Mouse (Mus musculus): Measurements from ENCODE around the gene Sbno1. TPM values are rescaled to one million over a fixed set of nuclear protein-coding genes. Genes with fewer than 3 reads are reported as not detected.
"Not testable (repeated sequence)": the region's sequence is repeated elsewhere in the genome, so short reads cannot be mapped to it uniquely, and the experiment has no call there.

Sbno1 gene
- polyA plus RNA-seq, 1 experiment from 2014 or later = 85.9 TPM

- H3K9ac ChIP-seq (replicated peaks); H3K27ac ChIP-seq (replicated peaks); ATAC-seq (ENCODE audit: low FRiP score); H3K4me1 ChIP-seq; H3K9me3 ChIP-seq (replicated peaks); H3K36me3 ChIP-seq; H3K27me3 ChIP-seq (replicated peaks); H3K4me3 ChIP-seq (replicated peaks); H3K4me2 ChIP-seq: not testable (repeated sequence)
- WGBS = 94% methylated on average over 5 of the region's 5 CpGs
Measured at GRCm38 (mm10) chr5:124362982-124363381, 62.8 kb downstream of the Sbno1 start, which contains the start of gene Cdk2ap1. Cdk2ap1 (minus strand) TSS chr5:124363082.

GRCm38 (mm10) chr5:124359641-124360040 lies 66.2 kb downstream of the Sbno1 start:
- peaks cover 7% of the 10 kb centered on the region for H3K4me1 ChIP-seq
- no peaks in the 10 kb centered on the region for H3K27me3 ChIP-seq (replicated peaks)
- no peak for ATAC-seq (ENCODE audit: low FRiP score)
- H3K27ac ChIP-seq (replicated peaks) = no peak overlapping the region
- no peak overlapping the region for H3K4me3 ChIP-seq (replicated peaks)
- no peak overlapping the region for H3K4me2 ChIP-seq
- H3K9me3 ChIP-seq (replicated peaks) = no peaks in the 10 kb centered on the region
- no peak overlapping the region for H3K9ac ChIP-seq (replicated peaks)
- no peaks in the 10 kb centered on the region for H3K36me3 ChIP-seq
- WGBS = 82% methylated on average over 2 of the region's 2 CpGs

- WGBS = 50% methylated on average over 3 of the region's 3 CpGs
- Histone ChIP-seq H3K36me3 (no peaks in the 10 kb centered on the region), H3K4me3 (replicated peaks) (no peak overlapping the region), H3K4me2 (no peak overlapping the region), H3K27ac (replicated peaks) (no peak overlapping the region), H3K27me3 (replicated peaks) (no peaks in the 10 kb centered on the region), H3K9me3 (replicated peaks) (no peaks in the 10 kb centered on the region), H3K9ac (replicated peaks) (no peak overlapping the region), H3K4me1 (peaks cover 25% of the 10 kb centered on the region)
- no peak for ATAC-seq (ENCODE audit: low FRiP score)
Measured at GRCm38 (mm10) chr5:124356695-124357094, 69.1 kb downstream of the Sbno1 start.

GRCm38 (mm10) chr5:124355425-124355959 lies 70.3 kb downstream of the Sbno1 start:
- no peak for ATAC-seq (ENCODE audit: low FRiP score)
- H3K27ac ChIP-seq (replicated peaks) = no peak overlapping the region; the same call in 1 of the 2 replicates
- peak overlapping the region; percentile 84 for H3K4me2 ChIP-seq

GRCm38 (mm10) chr5:124354574-124355424 lies 71.0 kb downstream of the Sbno1 start:
- H3K4me1 ChIP-seq = peaks cover 44% of the 10 kb centered on the region
- H3K9me3 ChIP-seq (replicated peaks) = no peaks in the 10 kb centered on the region
- H3K4me2 ChIP-seq = peak overlapping the region; percentile 84
- ATAC-seq (ENCODE audit: low FRiP score) = no peak
- peak overlapping the region; percentile 83 for H3K4me3 ChIP-seq (replicated peaks)
- no peaks in the 10 kb centered on the region for H3K36me3 ChIP-seq
- under 1% methylated on average over 32 of the region's 60 CpGs for WGBS
- no peaks in the 10 kb centered on the region for H3K27me3 ChIP-seq (replicated peaks)
- H3K27ac ChIP-seq (replicated peaks) = peak overlapping the region; percentile 95
- peak overlapping the region; percentile 86 for H3K9ac ChIP-seq (replicated peaks)

More at GRCm38 (mm10) chr5:124355425-124355959, 70.3 kb downstream of the Sbno1 start:
- Histone ChIP-seq H3K4me1 (peaks cover 37% of the 10 kb centered on the region), H3K9ac (replicated peaks) (peak overlapping the region; percentile 86; the same call in 1 of the 2 replicates), H3K4me3 (replicated peaks) (peak overlapping the region; percentile 83), H3K9me3 (replicated peaks) (no peaks in the 10 kb centered on the region), H3K27me3 (replicated peaks) (no peaks in the 10 kb centered on the region), H3K36me3 (no peaks in the 10 kb centered on the region)
- WGBS = 2% methylated on average over 12 of the region's 12 CpGs

- H3K27ac ChIP-seq (replicated peaks) = peak overlapping the region; percentile 95
- H3K4me2 ChIP-seq = peak overlapping the region; percentile 84
- H3K9ac ChIP-seq (replicated peaks) = peak overlapping the region; percentile 86
- peak overlapping the region; percentile 83 for H3K4me3 ChIP-seq (replicated peaks)
- H3K9me3 ChIP-seq (replicated peaks) = no peaks in the 10 kb centered on the region
- peaks cover 5% of the 10 kb centered on the region; the same call in 1 of the 2 replicates for H3K36me3 ChIP-seq
- peaks cover 52% of the 10 kb centered on the region for H3K4me1 ChIP-seq
- 0 out of 2 replicates have a peak, but pooled peaks have one; percentile 6 for ATAC-seq (ENCODE audit: low FRiP score)
- under 1% methylated on average over 79 of the region's 132 CpGs for WGBS
- no peaks in the 10 kb centered on the region for H3K27me3 ChIP-seq (replicated peaks)
Measured at GRCm38 (mm10) chr5:124353726-124354547, 71.9 kb downstream of the Sbno1 start.

- Histone ChIP-seq H3K9ac (replicated peaks) (peak overlapping the region; percentile 86), H3K4me2 (peak overlapping the region; percentile 84), H3K27ac (replicated peaks) (peak overlapping the region; percentile 95), H3K36me3 (peaks cover 13% of the 10 kb centered on the region), H3K9me3 (replicated peaks) (no peaks in the 10 kb centered on the region), H3K27me3 (replicated peaks) (no peaks in the 10 kb centered on the region), H3K4me1 (peaks cover 54% of the 10 kb centered on the region), H3K4me3 (replicated peaks) (peak overlapping the region; percentile 83)
- 0% methylated on average over 32 of the region's 32 CpGs for WGBS
- no peak for ATAC-seq (ENCODE audit: low FRiP score)
Measured at GRCm38 (mm10) chr5:124353011-124353725, 72.6 kb downstream of the Sbno1 start.

- WGBS = 0% methylated on average over 29 of the region's 30 CpGs
- H3K4me1 ChIP-seq = peaks cover 54% of the 10 kb centered on the region
Measured at GRCm38 (mm10) chr5:124352141-124352920, 73.5 kb downstream of the Sbno1 start.

GRCm38 (mm10) chr5:124351604-124352003 lies 74.2 kb downstream of the Sbno1 start:
- H3K9me3 ChIP-seq (replicated peaks) = no peaks in the 10 kb centered on the region

More at GRCm38 (mm10) chr5:124352141-124352920, 73.5 kb downstream of the Sbno1 start:
- ATAC-seq (ENCODE audit: low FRiP score) = peak; percentile 83
- H3K27me3 ChIP-seq (replicated peaks) = no peaks in the 10 kb centered on the region
- H3K4me3 ChIP-seq (replicated peaks) = peak overlapping the region; percentile 83
- H3K4me2 ChIP-seq = peak overlapping the region; percentile 84
- no peaks in the 10 kb centered on the region for H3K9me3 ChIP-seq (replicated peaks)
- peak overlapping the region; percentile 95 for H3K27ac ChIP-seq (replicated peaks)
- H3K36me3 ChIP-seq = peaks cover 16% of the 10 kb centered on the region
- peak overlapping the region; percentile 86 for H3K9ac ChIP-seq (replicated peaks)

GRCm38 (mm10) chr5:124351111-124351560 lies 74.7 kb downstream of the Sbno1 start:
- Histone ChIP-seq H3K9ac (replicated peaks) (peak overlapping the region; percentile 86), H3K4me1 (peaks cover 54% of the 10 kb centered on the region), H3K36me3 (peaks cover 25% of the 10 kb centered on the region), H3K27me3 (replicated peaks) (no peaks in the 10 kb centered on the region), H3K27ac (replicated peaks) (peak overlapping the region; percentile 95), H3K4me3 (replicated peaks) (peak overlapping the region; percentile 83), H3K9me3 (replicated peaks) (no peaks in the 10 kb centered on the region), H3K4me2 (peak overlapping the region; percentile 84)
- ATAC-seq (ENCODE audit: low FRiP score) = peak; percentile 62
- WGBS = 3% methylated on average over 7 of the region's 7 CpGs

More at GRCm38 (mm10) chr5:124351604-124352003, 74.2 kb downstream of the Sbno1 start:
- Histone ChIP-seq H3K4me2 (peak overlapping the region; percentile 84), H3K9ac (replicated peaks) (peak overlapping the region; percentile 86), H3K36me3 (peaks cover 20% of the 10 kb centered on the region), H3K27me3 (replicated peaks) (no peaks in the 10 kb centered on the region), H3K4me1 (peaks cover 54% of the 10 kb centered on the region), H3K27ac (replicated peaks) (peak overlapping the region; percentile 95), H3K4me3 (replicated peaks) (peak overlapping the region; percentile 83)
- ATAC-seq (ENCODE audit: low FRiP score) = peak; percentile 15; the same call in 1 of the 2 replicates
- WGBS = 23% methylated on average over 3 of the region's 3 CpGs

Measured in neural tube, embryonic 15.5 days (tissue).